Mouse (Mus musculus): ENCODE data around the gene Gm28778. TPM values are rescaled to one million over a fixed set of nuclear protein-coding genes. Genes with fewer than 3 reads are reported as not detected.

Gm28778 gene
- polyA plus RNA-seq (2017; shearing (Covaris generic)), result not detected

GRCm38 (mm10) chr1:53296581-53297383, at the start of gene Gm28778, which contains the start of the genes Pms1 and Ormdl1:
Gene Gm28778 (plus strand): TSS chr1:53297111.
Gene Pms1 (minus strand): TSS chr1:53297018.
Gene Ormdl1 (plus strand): TSS chr1:53297095.

GRCm38 (mm10) chr1:53312989-53313967, 16.4 kb downstream of the Gm28778 start, which contains the start of gene Osgepl1:
Gene Osgepl1 (plus strand): TSS chr1:53313624.

GRCm38 (mm10) chr1:53352327-53353261, 55.7 kb downstream of the Gm28778 start, which contains the start of the genes Asdurf, Gm28551 and Asnsd1:
Gene Asdurf (minus strand): TSS chr1:53352619.
Gene Gm28551 (minus strand): TSS chr1:53352667.
Gene Asnsd1 (minus strand): TSS chr1:53352752.

Other genes with a start within 250 kb of the Gm28778 start
- not detected for gene Mstn, start 235.5 kb upstream of the Gm28778 start, polyA plus RNA-seq (2017; shearing (Covaris generic))
- not detected for gene 1700019A02Rik, start 109.5 kb upstream of the Gm28778 start, polyA plus RNA-seq (2017; shearing (Covaris generic))
- 23.7 TPM for gene Pms1, start 93 bp upstream of the Gm28778 start, polyA plus RNA-seq (2017; shearing (Covaris generic))
- 66.8 TPM for gene Ormdl1, start within 50 bp of the Gm28778 start, polyA plus RNA-seq (2017; shearing (Covaris generic))
- 17.5 TPM for gene Osgepl1, start 16.5 kb downstream of the Gm28778 start, polyA plus RNA-seq (2017; shearing (Covaris generic))
- gene Asdurf, start 55.5 kb downstream of the Gm28778 start, polyA plus RNA-seq (2017; shearing (Covaris generic)), result not detected
- 0.32 TPM for gene Gm28551, start 55.6 kb downstream of the Gm28778 start, polyA plus RNA-seq (2017; shearing (Covaris generic))
- 76.3 TPM for gene Asnsd1, start 55.6 kb downstream of the Gm28778 start, polyA plus RNA-seq (2017; shearing (Covaris generic))

All from CD4-positive, CD25-positive, alpha-beta regulatory T cell (primary cell).